Mouse (Mus musculus) heart, postnatal 0 days (tissue): ENCODE data around the gene Dand5.
A peak's percentile ranks its signal among the peaks of the same experiment; 100 is the strongest.

ENCODE experiments used
- CTCF ChIP-seq: IDR thresholded peaks from 2 replicates; pipeline ENCODE4 v1.5.1; 2016; ENCODE audit warnings: antibody characterized with exemption, control low read depth, low read depth
- EP300 ChIP-seq: IDR thresholded peaks from 2 replicates; pipeline ENCODE4 v1.6.1; 2016; ENCODE audit warnings: antibody characterized with exemption, low read depth

DNA sequence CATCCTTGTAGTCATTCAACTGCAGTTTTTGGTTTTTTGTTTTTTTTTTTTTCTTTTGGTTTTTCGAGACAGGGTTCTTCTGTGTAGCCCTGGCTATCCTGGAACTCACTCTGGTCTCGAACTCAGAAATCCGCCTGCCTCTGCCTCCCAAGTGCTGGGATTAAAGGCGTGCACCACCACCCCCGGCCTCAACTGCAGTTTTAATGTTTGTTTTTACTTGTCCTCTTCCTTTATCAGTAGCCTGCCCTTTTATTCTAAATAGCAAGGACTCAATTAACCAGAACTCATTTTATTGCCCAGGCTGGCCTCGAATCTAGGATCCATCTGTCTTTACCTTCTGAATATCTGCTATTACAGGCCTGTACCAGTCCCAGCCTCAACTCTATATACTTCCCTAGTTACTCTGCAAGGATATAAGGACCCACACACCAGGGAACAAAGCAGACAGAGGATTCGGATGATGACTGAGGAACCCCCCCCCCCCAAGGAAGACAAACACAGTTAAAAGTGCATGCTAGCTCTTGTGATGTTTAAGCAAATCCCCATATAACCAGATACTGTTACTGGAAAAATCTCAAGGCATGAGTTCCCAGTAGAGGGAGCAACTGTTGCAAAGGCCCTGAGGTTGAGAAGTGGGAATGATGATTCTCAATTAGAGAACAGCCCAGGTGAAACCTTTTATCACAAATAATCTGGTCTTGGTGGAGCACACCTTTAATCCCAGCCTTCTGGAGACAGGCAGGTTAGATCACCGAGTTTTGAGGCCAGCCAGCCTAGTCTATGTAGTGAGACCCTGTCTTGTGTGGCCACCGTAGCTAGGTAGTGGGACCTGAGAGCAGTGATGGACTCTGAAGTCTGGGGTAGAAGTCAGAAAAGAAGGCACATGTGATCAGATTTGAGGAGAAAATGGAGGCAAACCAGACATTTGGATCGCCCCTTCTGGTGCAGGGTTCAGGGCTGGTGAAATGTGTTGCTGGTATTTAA is 10.4 kb upstream of the Dand5 start:
- peak; percentile 18 for TF ChIP-seq CTCF
- no peak for TF ChIP-seq EP300
